In genomic region chr7:139392106-139392505, GRCm38 (mm10) we compare ENCODE assay signal across 14 mouse cellular contexts. TPM values are rescaled to one million over a fixed set of nuclear protein-coding genes. Genes with fewer than 3 reads are reported as not detected.
A peak's percentile ranks its signal among the peaks of the same experiment; 100 is the strongest.
DNase-seq lines count a peak whose midpoint lies in the region; ATAC-seq and TF ChIP-seq lines count a peak whose summit lies in the region.
"Had no signal": no experiment of that assay in that cellular context is flagged by ENCODE, and none has a peak within 500 bp of the region (broad histone marks: within the 10 kb centered on the region; RNA-seq: fewer than 3 reads in every experiment).

No protein-coding gene starts in this region.

- intact Hi-C loops in heart, postnatal 14 days (cut with DNase I) = loop anchor here (5.0 kb wide), 1 partner anchor 45 kb away; no protein-coding TSS in a partner anchor

- H3K4me2 ChIP-seq in lung, embryonic 14.5 days = peak overlapping the region; percentile 68; the same call in 1 of the 2 replicates
- H3K4me2 ChIP-seq in heart, postnatal 0 days (ENCODE audit: low read depth, low read length) = peak overlapping the region; percentile 66
- H3K4me2 ChIP-seq in intestine, postnatal 0 days (replicated peaks; ENCODE audit: low read depth) = peak overlapping the region; percentile 35; the same call in 1 of the 2 replicates
- H3K4me2 ChIP-seq: limb, embryonic 12.5 days had no signal

- ATAC-seq in lung, embryonic 14.5 days (ENCODE audit: insufficient read depth) = no peak
- no peak for ATAC-seq in heart, postnatal 0 days (ENCODE audit: insufficient read depth, low read depth)
- ATAC-seq in intestine, postnatal 0 days = no peak
- ATAC-seq: hindbrain, embryonic 16.5 days had no signal

- TF ChIP-seq CTCF in lung, embryonic 14.5 days (IDR thresholded peaks at IDR 0.05; ENCODE audit: low read depth) = no peak
- no peak for TF ChIP-seq CTCF in heart, postnatal 0 days (IDR thresholded peaks at IDR 0.05; ENCODE audit: low read depth)
- TF ChIP-seq CTCF in intestine, postnatal 0 days (IDR thresholded peaks at IDR 0.05; ENCODE audit: low read depth) = no peak

- DNase-seq in heart, adult 11 months = peak; percentile 94
- DNase-seq in heart, postnatal 14 days = no peak
- DNase-seq in lung, embryonic 14.5 days = no peak
- no peak for DNase-seq in lung, postnatal 4 days
- peak; percentile 24 for DNase-seq in heart, postnatal 0 days (ENCODE audit: low spot score)
- DNase-seq in hindbrain, embryonic 10.5 days (ENCODE audit: low spot score) = no peak
- DNase-seq: cerebellum, adult 8-10 months had no signal

- peaks cover 28% of the 10 kb centered on the region for H3K4me1 ChIP-seq in lung, embryonic 14.5 days (ENCODE audit: insufficient read depth)
- peaks cover 72% of the 10 kb centered on the region for H3K4me1 ChIP-seq in heart, postnatal 0 days (ENCODE audit: control insufficient read depth, insufficient read depth)
- H3K4me1 ChIP-seq in intestine, postnatal 0 days (replicated peaks; ENCODE audit: control insufficient read depth, insufficient read depth, low read length) = peaks cover 6% of the 10 kb centered on the region; the same call in 1 of the 2 replicates
- peaks cover 40% of the 10 kb centered on the region for H3K4me1 ChIP-seq in hindbrain, embryonic 10.5 days (replicated peaks)

- H3K9ac ChIP-seq in lung, embryonic 14.5 days = peak overlapping the region; percentile 25; the same call in 1 of the 2 replicates
- H3K9ac ChIP-seq in heart, postnatal 0 days (replicated peaks; ENCODE audit: low read depth, low read length) = 0 out of 2 replicates have a peak overlapping the region, but pooled peaks have one; percentile 98
- H3K9ac ChIP-seq in intestine, postnatal 0 days (ENCODE audit: low read depth, low read length) = no peak overlapping the region
- H3K9ac ChIP-seq: kidney, embryonic 15.5 days; limb, embryonic 12.5 days; liver, embryonic 14.5 days had no signal

- H3K27me3 ChIP-seq in lung, embryonic 14.5 days (ENCODE audit: insufficient read depth, low read length) = no peaks in the 10 kb centered on the region
- no peaks in the 10 kb centered on the region for H3K27me3 ChIP-seq in heart, postnatal 0 days (ENCODE audit: control insufficient read depth, insufficient read depth, low read length)
- no peaks in the 10 kb centered on the region for H3K27me3 ChIP-seq in intestine, postnatal 0 days (replicated peaks; ENCODE audit: control insufficient read depth, insufficient read depth, low read length)
- no peaks in the 10 kb centered on the region for H3K27me3 ChIP-seq in hindbrain, embryonic 10.5 days (ENCODE audit: insufficient read depth, poor library complexity, severe bottlenecking)
- H3K27me3 ChIP-seq: kidney, embryonic 15.5 days; limb, embryonic 12.5 days had no signal

- no peak for TF ChIP-seq EP300 in heart, postnatal 0 days (IDR thresholded peaks at IDR 0.05; ENCODE audit: low read depth)

- H3K4me3 ChIP-seq in lung, embryonic 14.5 days (ENCODE audit: low read depth, low read length) = no peak overlapping the region
- no peak overlapping the region for H3K4me3 ChIP-seq in heart, postnatal 0 days (ENCODE audit: low read depth, low read length)
- H3K4me3 ChIP-seq in intestine, postnatal 0 days (ENCODE audit: low read depth, low read length) = no peak overlapping the region
- H3K4me3 ChIP-seq in hindbrain, embryonic 10.5 days = no peak overlapping the region
- H3K4me3 ChIP-seq: kidney, embryonic 15.5 days; left cerebral cortex, adult 2 months; limb, embryonic 12.5 days had no signal

- no peaks in the 10 kb centered on the region for H3K9me3 ChIP-seq in lung, embryonic 14.5 days (ENCODE audit: low read depth, low read length)
- H3K9me3 ChIP-seq in heart, postnatal 0 days (replicated peaks; ENCODE audit: control insufficient read depth, low read length) = no peaks in the 10 kb centered on the region
- H3K9me3 ChIP-seq in intestine, postnatal 0 days (ENCODE audit: control insufficient read depth) = no peaks in the 10 kb centered on the region
- no peaks in the 10 kb centered on the region for H3K9me3 ChIP-seq in hindbrain, embryonic 10.5 days
- H3K9me3 ChIP-seq: kidney, embryonic 15.5 days; limb, embryonic 12.5 days had no signal

- WGBS in lung, embryonic 14.5 days = 78% methylated on average over 2 of the region's 2 CpGs
- WGBS in heart, postnatal 0 days = 51% methylated on average over 2 of the region's 2 CpGs
- WGBS in intestine, postnatal 0 days = 75% methylated on average over 2 of the region's 2 CpGs
- 55% methylated on average over 2 of the region's 2 CpGs for WGBS in hindbrain, embryonic 10.5 days

- H3K36me3 ChIP-seq in lung, embryonic 14.5 days (ENCODE audit: insufficient read depth) = no peaks in the 10 kb centered on the region
- no peaks in the 10 kb centered on the region for H3K36me3 ChIP-seq in heart, postnatal 0 days (replicated peaks; ENCODE audit: control insufficient read depth, insufficient read depth, low read length)
- H3K36me3 ChIP-seq in intestine, postnatal 0 days (ENCODE audit: control insufficient read depth, insufficient read depth) = no peaks in the 10 kb centered on the region
- no peaks in the 10 kb centered on the region for H3K36me3 ChIP-seq in hindbrain, embryonic 10.5 days
- H3K36me3 ChIP-seq: G1E; kidney, embryonic 15.5 days; limb, embryonic 12.5 days had no signal

- no peak overlapping the region for H3K27ac ChIP-seq in lung, embryonic 14.5 days (ENCODE audit: low read depth)
- peak overlapping the region; percentile 64 for H3K27ac ChIP-seq in heart, postnatal 0 days (ENCODE audit: low read depth)
- H3K27ac ChIP-seq in intestine, postnatal 0 days (ENCODE audit: low read depth, low read length) = no peak overlapping the region
- H3K27ac ChIP-seq in hindbrain, embryonic 10.5 days = no peak overlapping the region
- H3K27ac ChIP-seq: left cerebral cortex, adult 2 months; limb, embryonic 12.5 days; liver, embryonic 14.5 days had no signal

RNA-seq across cellular contexts. Expression of gene Inpp5a, which starts 3.2 kb away (rescaled TPM):
- total RNA-seq in heart, postnatal 14 days (2021) = 100 to 1,000 TPM; 201 to 215 TPM
- polyA plus RNA-seq in lung, embryonic 14.5 days (2014; fragmentation: Nextera tagmentation; extraction: Ambion mirVana) = 45.2 and 47.7 TPM in 2 replicates
- 43.4 and 44.1 TPM in 2 replicates for total RNA-seq in heart, postnatal 0 days (2014; rRNA removed; ENCODE audit: low replicate concordance)
- polyA plus RNA-seq in heart, postnatal 0 days (2015; fragmentation: Nextera tagmentation; extraction: Ambion mirVana) = 57.9 and 65.2 TPM in 2 replicates
- polyA plus RNA-seq in intestine, postnatal 0 days (2015; fragmentation: Nextera tagmentation; extraction: Ambion mirVana) = 29.1 and 32.9 TPM in 2 replicates
- 17.9 and 19.0 TPM in 2 replicates for polyA plus RNA-seq in hindbrain, embryonic 10.5 days (2016; fragmentation: Nextera tagmentation; extraction: Ambion mirVana)

Comparison
In these comparisons a context has a peak if more than half of its experiments do, and no peak if none do; other contexts are left out.
1. DNase-seq: peak in heart, adult 11 months (single experiment) and heart, postnatal 0 days (single experiment); none in heart, postnatal 14 days (0 of 2), lung, embryonic 14.5 days (single experiment), lung, postnatal 4 days (0 of 2) and hindbrain, embryonic 10.5 days (single experiment).
2. Peak in every context shown above with its lines, with median percentiles within 50 percentile points of each other: H3K4me2 ChIP-seq.